Mouse (Mus musculus) liver, embryonic 14.5 days (tissue): ENCODE results near the gene Topors. TPM values are rescaled to one million over a fixed set of nuclear protein-coding genes. Genes with fewer than 3 reads are reported as not detected.

Experiments
- ATAC-seq: fragments of 200-750 bp; cut with Nextera tagmentation; 2 replicates; pipeline ENCODE4 v1.8.0; 2017; ENCODE audit warnings: moderate number of reproducible peaks, mild to moderate bottlenecking, moderate library complexity; ENCODE audit not compliant: insufficient read depth
- DNase-seq, 3 experiments: peaks; one replicate each; pipeline ENCODE4 v3.0.0-alpha.2; 2012 to 2013; ENCODE audit warnings: low read depth in 3 of 3, low spot score in 3 of 3
- H3K27ac ChIP-seq: fragments of 300-500 bp; sonication (generic); 2 replicates; pipeline ENCODE4 v1.5.1; 2014; ENCODE audit warnings: moderate library complexity, mild to moderate bottlenecking, control low read depth, inconsistent platforms
- H3K27me3 ChIP-seq: fragments of 300-500 bp; sonication (generic); 2 replicates; pipeline ENCODE4 v1.6.1; 2014; ENCODE audit warnings: mild to moderate bottlenecking, low read length, moderate library complexity; ENCODE audit not compliant: control insufficient read depth, insufficient read depth
- H3K36me3 ChIP-seq: fragments of 300-500 bp; sonication (generic); replicated peaks from 2 replicates; pipeline ENCODE4 v1.6.1; 2014; ENCODE audit warnings: low read depth; ENCODE audit not compliant: control insufficient read depth, insufficient read depth
- H3K4me1 ChIP-seq, 2 experiments: fragments of 200-500 bp in 1 of 2; fragments of 300-500 bp in 1 of 2; sonication (generic) in 1 of 2; replicated peaks; 2 replicates each; pipeline ENCODE4 v1.6.1; 2012 to 2014; ENCODE audit warnings: antibody characterized with exemption in 1 of 2, inconsistent platforms in 1 of 2, low read length in 1 of 2; ENCODE audit not compliant: control insufficient read depth in 2 of 2, insufficient read depth in 2 of 2
- H3K4me2 ChIP-seq: fragments of 300-500 bp; sonication (generic); 2 replicates; pipeline ENCODE4 v1.6.1; 2014; ENCODE audit warnings: low read depth, mild to moderate bottlenecking, control low read depth, moderate library complexity
- H3K4me3 ChIP-seq, 2 experiments: fragments of 200-500 bp in 1 of 2; fragments of 300-500 bp in 1 of 2; sonication (generic) in 1 of 2; 2 replicates each; pipeline ENCODE4 v1.5.1; 2012 to 2014; ENCODE audit warnings: low read depth in 2 of 2, low read length in 2 of 2, mild to moderate bottlenecking in 2 of 2, control low read depth in 1 of 2, inconsistent platforms in 1 of 2, moderate library complexity in 1 of 2; ENCODE audit not compliant: insufficient read depth in 1 of 2
- H3K9ac ChIP-seq: fragments of 300-500 bp; sonication (generic); replicated peaks from 2 replicates; pipeline ENCODE4 v1.6.1; 2014; ENCODE audit warnings: mild to moderate bottlenecking, control low read depth, moderate library complexity
- H3K9me3 ChIP-seq: fragments of 300-500 bp; sonication (generic); 2 replicates; pipeline ENCODE4 v1.6.1; 2016; ENCODE audit warnings: low read length, mixed read lengths; ENCODE audit not compliant: control insufficient read depth
- CTCF ChIP-seq: IDR thresholded peaks from 2 replicates; pipeline ENCODE4 v1.5.1; 2016; ENCODE audit warnings: antibody characterized with exemption, low read depth, control low read depth
- EP300 ChIP-seq: IDR thresholded peaks from 2 replicates; pipeline ENCODE4 v1.6.1; 2016; ENCODE audit warnings: antibody characterized with exemption, low read depth
- WGBS: fragments of 180-500 bp; shearing (Covaris S2); extraction: QIAGEN DNeasy Blood & Tissue Kit; methylation state at CpG from one replicate; pipeline ENCODE4 v1.1.7; 2014; ENCODE audit not compliant: insufficient replicate concordance; 5-methylcytosine and 5-hydroxymethylcytosine counted together
- polyA plus RNA-seq, 2 experiments: library from polyadenylated mRNA; depleted of rRNA in 1 of 2; stranded (reverse) in 1 of 2; unstranded in 1 of 2; fragments of >200 nt; fragmentation: Nextera tagmentation in 1 of 2; extraction: Ambion mirVana in 1 of 2; gene quantifications; 2 replicates each; pipeline versions ENCODE4 v1.2.1 to v1.2.3; 2012 to 2014

Topors gene
- polyA plus RNA-seq, 2 experiments = 7.0 to 11.7 TPM

DNA sequence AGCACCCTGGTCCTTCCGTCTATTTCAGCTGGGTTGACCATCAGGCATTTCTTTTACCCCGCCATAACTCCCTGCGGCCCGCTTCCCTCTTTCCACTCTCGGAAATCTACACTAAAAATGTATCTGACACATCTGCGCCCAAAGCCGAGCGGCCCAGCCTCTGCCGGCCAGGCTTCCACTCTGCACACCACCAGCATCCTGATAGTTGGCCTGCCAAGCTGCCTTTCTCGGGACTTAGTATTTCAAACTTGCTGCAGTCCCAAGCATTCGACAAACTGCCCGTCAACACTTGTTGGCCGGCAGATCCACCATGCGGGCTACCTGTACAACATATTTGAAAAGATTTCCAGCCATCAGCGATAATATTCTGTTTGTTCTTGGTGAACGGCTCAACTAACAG, 815 bp downstream of the Topors start:
- no peak for TF ChIP-seq EP300
- TF ChIP-seq CTCF = no peak
- peaks cover 11% of the 10 kb centered on the region for H3K36me3 ChIP-seq
- WGBS = under 1% methylated on average over 16 of the region's 16 CpGs
- no peaks in the 10 kb centered on the region for H3K9me3 ChIP-seq
- no peaks in the 10 kb centered on the region for H3K27me3 ChIP-seq
- ATAC-seq (peak; percentile 4; the same call in 1 of the 2 replicates), DNase-seq (peak in 1 of 3 experiments; percentile 24)
- peak overlapping the region; percentile 78 for H3K9ac ChIP-seq
- H3K4me2 ChIP-seq = peak overlapping the region; percentile 95
- peak overlapping the region; percentile 92 to 95 for H3K4me3 ChIP-seq
- H3K4me1 ChIP-seq = peaks cover 3 to 7% of the 10 kb centered on the region in 2 experiments; a peak in 3 of 4 replicates
- peak overlapping the region; percentile 81 for H3K27ac ChIP-seq

DNA sequence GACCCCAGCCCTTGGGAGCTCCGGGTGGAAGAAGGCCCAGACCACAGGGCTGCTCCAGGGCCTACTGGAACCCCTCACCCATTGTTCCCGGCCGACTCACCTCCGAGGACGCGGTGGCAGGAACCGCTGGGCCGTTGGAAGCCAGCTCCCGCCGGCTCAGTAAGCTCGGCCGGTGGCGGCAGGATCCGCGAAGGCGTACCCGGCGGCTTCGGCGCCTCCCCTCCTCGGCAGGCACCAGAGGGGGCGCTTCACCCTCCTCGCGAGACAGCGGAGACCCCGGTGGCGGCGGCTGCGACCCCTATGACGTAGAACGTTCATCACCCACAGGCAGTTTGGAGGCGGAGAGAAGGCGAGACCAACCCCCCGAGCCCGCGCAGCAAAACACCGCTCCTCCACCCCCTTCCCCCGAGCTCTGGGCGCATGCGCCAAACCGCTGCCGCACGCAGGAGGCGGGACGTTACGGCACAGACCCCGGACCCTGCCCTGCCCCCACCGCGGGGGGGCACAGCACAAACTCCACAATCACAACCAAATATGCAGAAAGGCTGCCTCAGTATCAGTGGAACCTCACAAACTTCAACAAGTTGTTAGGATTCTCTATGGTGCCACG, 1.3 kb downstream of the Topors start:
- WGBS = under 1% methylated on average over 50 of the region's 50 CpGs
- H3K4me3 ChIP-seq = peak overlapping the region; percentile 92 to 95
- no peaks in the 10 kb centered on the region for H3K27me3 ChIP-seq
- H3K36me3 ChIP-seq = peaks cover 11% of the 10 kb centered on the region
- DNase-seq (peak; percentile 53 to 67 (median 59)), ATAC-seq (peak; percentile 59)
- TF ChIP-seq EP300 (no peak), CTCF (peak; percentile 57)
- peak overlapping the region; percentile 78 for H3K9ac ChIP-seq
- no peaks in the 10 kb centered on the region for H3K9me3 ChIP-seq
- peak overlapping the region; percentile 81 for H3K27ac ChIP-seq
- H3K4me1 ChIP-seq = peaks cover 3 to 7% of the 10 kb centered on the region in 2 experiments; a peak in 3 of 4 replicates
- peak overlapping the region; percentile 95 for H3K4me2 ChIP-seq

DNA sequence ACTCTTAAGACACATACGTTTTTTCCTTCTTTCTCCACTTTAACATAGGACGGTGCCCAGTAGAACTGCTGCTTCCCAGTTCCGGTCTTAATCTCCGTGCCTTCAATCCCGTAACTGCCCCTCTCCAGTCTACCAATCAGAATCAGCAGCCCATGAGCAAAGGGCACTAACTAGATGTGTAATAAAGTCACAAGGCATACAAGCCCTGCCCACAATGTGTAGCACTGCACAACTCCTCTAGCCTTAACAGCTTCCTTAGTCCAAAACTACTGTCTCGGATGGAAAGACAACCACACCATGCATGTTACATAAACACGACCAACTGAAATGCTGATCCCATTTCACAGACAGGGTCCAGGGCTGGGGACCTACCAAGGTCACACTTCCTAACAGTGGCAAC, 2.0 kb downstream of the Topors start:
- Histone ChIP-seq H3K9me3 (no peaks in the 10 kb centered on the region), H3K27ac (peak overlapping the region; percentile 46), H3K36me3 (peaks cover 13% of the 10 kb centered on the region), H3K4me3 (peak overlapping the region; percentile 92 to 95), H3K4me1 (peaks cover 3 to 7% of the 10 kb centered on the region in 2 experiments; a peak in 3 of 4 replicates), H3K4me2 (peak overlapping the region; percentile 95), H3K27me3 (no peaks in the 10 kb centered on the region), H3K9ac (peak overlapping the region; percentile 78)
- no peak for DNase-seq
- TF ChIP-seq CTCF = no peak
- no peak for TF ChIP-seq EP300
- WGBS = 62% methylated on average over 7 of the region's 7 CpGs
- no peak for ATAC-seq

DNA sequence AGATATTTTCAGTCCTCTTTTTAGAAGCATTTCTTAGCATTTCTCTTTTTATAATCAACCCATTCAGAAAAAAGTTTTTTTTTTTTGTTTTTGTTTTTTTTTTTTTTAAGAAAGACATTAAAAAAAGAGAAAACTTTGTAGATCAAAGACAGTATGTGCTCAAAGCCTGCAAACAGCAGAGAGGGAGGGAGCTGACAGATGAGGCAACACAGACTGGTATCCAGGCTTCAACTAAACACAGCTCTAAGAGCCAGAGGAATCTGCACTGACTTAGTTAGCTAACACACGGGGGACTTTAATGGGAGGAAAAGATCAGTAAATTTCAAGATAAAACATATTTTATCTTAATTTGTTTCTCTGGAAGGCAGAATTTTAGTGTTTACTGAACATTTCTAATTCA, 5.3 kb downstream of the Topors start:
- no peak for DNase-seq
- 62% methylated on average over 1 of the region's 1 CpGs for WGBS
- H3K4me2 ChIP-seq = no peak overlapping the region
- H3K9me3 ChIP-seq = no peaks in the 10 kb centered on the region
- H3K9ac ChIP-seq = no peak overlapping the region
- TF ChIP-seq CTCF (no peak), EP300 (no peak)
- no peaks in the 10 kb centered on the region for H3K27me3 ChIP-seq
- no peak for ATAC-seq
- peaks cover 3 to 7% of the 10 kb centered on the region in 2 experiments; a peak in 3 of 4 replicates for H3K4me1 ChIP-seq
- H3K36me3 ChIP-seq = peaks cover 37% of the 10 kb centered on the region
- no peak overlapping the region for H3K27ac ChIP-seq
- no peak overlapping the region for H3K4me3 ChIP-seq

DNA sequence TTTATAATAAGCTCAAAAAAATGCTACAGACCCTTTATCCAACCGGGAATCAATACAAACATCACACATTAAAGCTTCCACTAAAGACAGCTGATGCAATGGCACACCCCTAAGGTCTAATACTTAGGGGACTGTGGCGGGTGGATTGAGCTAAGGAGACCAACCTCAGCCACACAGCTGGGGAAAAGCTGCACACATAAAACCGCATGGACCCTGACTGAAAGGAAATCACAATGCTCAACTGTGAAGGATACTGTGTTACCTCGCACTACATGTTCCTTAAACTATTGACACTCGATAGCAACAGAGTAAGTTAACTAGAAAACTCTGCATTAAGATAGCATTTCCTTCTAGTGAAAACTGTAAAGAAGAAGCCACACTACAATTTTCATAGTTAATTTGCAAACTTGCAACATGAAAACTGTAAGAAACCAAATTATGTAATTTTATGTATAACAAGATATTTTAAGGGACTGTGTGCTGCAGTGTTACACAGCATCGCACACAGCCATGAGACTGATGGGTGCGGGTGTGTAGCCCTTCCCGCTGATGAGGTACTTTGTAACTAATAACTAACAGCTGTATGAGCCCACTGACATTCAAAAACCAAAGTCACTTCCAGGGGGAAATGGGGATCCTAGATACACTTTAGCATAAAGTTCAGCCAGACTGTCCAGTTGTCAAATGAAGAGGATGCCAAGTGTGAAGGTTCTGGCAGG, 15.1 kb downstream of the Topors start:
- Histone ChIP-seq H3K4me1 (no peaks in the 10 kb centered on the region), H3K9ac (no peak overlapping the region), H3K4me3 (no peak overlapping the region), H3K9me3 (no peaks in the 10 kb centered on the region), H3K36me3 (0 out of 2 replicates have a peak, but pooled peaks cover 3% of the 10 kb centered on the region), H3K27ac (no peak overlapping the region), H3K27me3 (no peaks in the 10 kb centered on the region), H3K4me2 (no peak overlapping the region)
- 72% methylated on average over 8 of the region's 8 CpGs for WGBS
- ATAC-seq = no peak
- TF ChIP-seq CTCF = no peak
- TF ChIP-seq EP300 = no peak
- no peak for DNase-seq
